Mouse (Mus musculus) skeletal muscle tissue, adult 2 months (tissue): ENCODE results near the gene P4hb.

ENCODE experiments used
- DNase-seq: peaks from one replicate; pipeline ENCODE4 v3.0.0-alpha.2; 2012; ENCODE audit warnings: low read depth, low spot score

The P4hb gene

GRCm38 (mm10) chr11:120572752-120573584, at the start of gene P4hb:
Gene P4hb, minus strand, starts transcription at chr11:120573253.
- DNase-seq: peak; percentile 100

GRCm38 (mm10) chr11:120622805-120623204, 49.8 kb upstream of the P4hb start:
- no peak for DNase-seq

- DNase-seq: no peak
Measured at GRCm38 (mm10) chr11:120620195-120620594, 47.1 kb upstream of the P4hb start.

GRCm38 (mm10) chr11:120618619-120619535, 45.8 kb upstream of the P4hb start:
- no peak for DNase-seq

- peak; percentile 90 for DNase-seq
Measured at GRCm38 (mm10) chr11:120617519-120618112, 44.6 kb upstream of the P4hb start, which contains the start of gene Pcyt2. Gene Pcyt2, minus strand, starts transcription at chr11:120617936.

- no peak for DNase-seq
Measured at GRCm38 (mm10) chr11:120616617-120617294, 43.7 kb upstream of the P4hb start.

GRCm38 (mm10) chr11:120615606-120616203, 42.7 kb upstream of the P4hb start:
- no peak for DNase-seq

- no peak for DNase-seq
Measured at GRCm38 (mm10) chr11:120615167-120615566, 42.1 kb upstream of the P4hb start.

GRCm38 (mm10) chr11:120613976-120614375, 40.9 kb upstream of the P4hb start:
- no peak for DNase-seq

- no peak for DNase-seq
Measured at GRCm38 (mm10) chr11:120613481-120613972, 40.5 kb upstream of the P4hb start.

- peak; percentile 76 for DNase-seq
Measured at GRCm38 (mm10) chr11:120612763-120613162, 39.7 kb upstream of the P4hb start.

GRCm38 (mm10) chr11:120610477-120611046, 37.5 kb upstream of the P4hb start:
- DNase-seq: no peak

GRCm38 (mm10) chr11:120609250-120609649, 36.2 kb upstream of the P4hb start:
- DNase-seq: no peak

- no peak for DNase-seq
Measured at GRCm38 (mm10) chr11:120608241-120609034, 35.4 kb upstream of the P4hb start, which contains the start of gene Npb. Gene Npb, plus strand, starts transcription at chr11:120608477.

- no peak for DNase-seq
Measured at GRCm38 (mm10) chr11:120606764-120607163, 33.7 kb upstream of the P4hb start.

GRCm38 (mm10) chr11:120605667-120606066, 32.6 kb upstream of the P4hb start:
- DNase-seq: no peak

- DNase-seq: no peak
Measured at GRCm38 (mm10) chr11:120603545-120603944, 30.5 kb upstream of the P4hb start.

- no peak for DNase-seq
Measured at GRCm38 (mm10) chr11:120600716-120601115, 27.7 kb upstream of the P4hb start.

- no peak for DNase-seq
Measured at GRCm38 (mm10) chr11:120598990-120599549, 26.0 kb upstream of the P4hb start.
